Mouse (Mus musculus) heart, postnatal 10 days (tissue): ENCODE data around the gene Nos1ap. TPM values are rescaled to one million over a fixed set of nuclear protein-coding genes. Genes with fewer than 3 reads are reported as not detected.

Experiments used
- DNase-seq, 2 experiments: peaks; one replicate each; pipeline ENCODE4 v3.0.0; 2021
- intact Hi-C: fragments of 180-260 bp; cut with DNase I; formaldehyde crosslinking; loops from one replicate; pipeline ENCODE4 v1.15.1; 2025
- total RNA-seq, 2 experiments: library from RNA; stranded (reverse); gene quantifications; 2 replicates each; pipeline ENCODE4 v1.2.3; 2021

Nos1ap gene
- total RNA-seq, 2 experiments from 2014 or later = 17.7 to 22.5 TPM

DNA sequence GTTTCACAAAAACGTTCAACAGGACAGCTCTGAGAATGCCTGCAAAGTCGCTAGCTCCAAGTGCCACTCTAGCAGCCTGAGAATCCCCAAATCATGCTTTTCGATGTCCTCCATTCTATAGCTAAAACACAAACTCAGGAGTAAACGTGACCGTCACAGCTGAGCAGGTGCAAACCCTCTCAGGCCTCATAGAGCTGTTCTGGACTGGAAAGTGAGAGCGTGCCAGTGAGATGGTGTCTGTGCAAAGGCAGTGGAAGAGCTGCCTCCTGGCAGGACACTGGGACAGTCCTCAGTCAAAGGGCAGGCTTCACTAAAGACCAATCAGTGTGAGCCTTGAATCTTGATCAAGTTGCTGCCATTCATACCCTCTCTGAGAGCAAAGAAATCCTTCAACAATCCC lies 160.0 kb downstream of the Nos1ap start:
- intact Hi-C loops = no loop called here
- no peak for DNase-seq

- intact Hi-C loops = no loop called here
- DNase-seq = no peak
These were observed 161.5 kb downstream of the Nos1ap start for GRCm38 (mm10) chr1:170428141-170428540.

- no peak for DNase-seq
- intact Hi-C loops = no loop called here
These were observed 165.3 kb downstream of the Nos1ap start for GRCm38 (mm10) chr1:170424258-170424889.

DNA sequence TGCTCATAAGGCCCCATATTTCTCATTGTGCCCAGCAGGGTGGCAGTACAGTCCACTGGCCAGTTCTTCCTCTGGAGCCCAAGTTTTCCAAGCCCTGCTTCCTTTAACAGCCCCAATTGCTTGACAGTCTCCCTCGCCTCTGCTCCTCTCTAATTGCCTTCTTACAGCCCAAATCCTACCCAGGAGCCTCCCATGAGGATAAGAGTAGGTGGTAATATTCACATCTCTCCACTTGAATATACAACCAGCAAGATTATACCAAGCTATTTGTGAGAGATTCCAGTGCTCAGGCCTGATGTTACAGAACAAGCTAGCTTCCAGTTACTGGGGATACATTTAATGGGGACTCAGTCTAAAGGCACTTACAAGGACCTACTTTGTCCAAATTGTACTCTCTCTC lies 166.6 kb downstream of the Nos1ap start:
- DNase-seq = no peak
- intact Hi-C loops = no loop called here

DNA sequence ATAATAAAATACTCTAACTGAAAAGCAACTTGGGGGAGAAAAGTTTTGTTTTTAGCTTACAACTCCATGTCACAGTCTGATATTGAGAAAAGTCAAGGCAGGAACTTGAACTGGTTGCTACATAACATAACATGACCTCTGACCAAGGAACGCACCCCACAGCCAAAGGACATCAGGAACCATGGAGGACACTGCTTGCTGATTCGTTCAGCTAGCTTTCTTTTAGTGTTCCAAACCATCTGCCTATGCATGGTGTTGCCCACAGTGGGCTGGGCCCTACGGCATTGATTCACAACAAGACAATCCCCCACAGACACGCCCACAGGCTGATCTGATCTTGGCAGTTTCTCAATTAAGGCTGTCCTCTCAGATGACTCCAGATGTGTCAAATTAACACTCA lies 167.5 kb downstream of the Nos1ap start:
- no peak for DNase-seq

DNA sequence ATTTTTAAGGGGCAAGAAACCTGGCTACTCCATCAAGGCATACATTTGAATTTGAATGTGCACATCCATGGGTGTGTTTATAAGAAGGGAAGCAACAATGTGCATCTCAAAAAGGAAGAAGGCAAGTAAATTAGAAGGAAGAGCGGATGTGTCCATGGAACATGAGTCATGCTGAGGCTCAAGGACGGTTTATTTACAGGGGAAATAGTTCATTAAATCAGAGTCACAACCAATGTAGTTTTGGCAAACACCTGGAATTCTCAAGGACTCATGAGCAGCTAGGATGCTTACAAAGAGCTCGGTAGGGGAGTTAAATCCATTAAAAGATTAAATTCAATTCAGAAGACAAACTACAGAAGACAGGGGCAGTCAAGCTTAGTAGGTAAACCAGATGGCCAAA lies 169.7 kb downstream of the Nos1ap start:
- intact Hi-C loops = no loop called here
- no peak for DNase-seq

More for the DNA sequence above, 167.5 kb downstream of the Nos1ap start:
- intact Hi-C loops = no loop called here

DNA sequence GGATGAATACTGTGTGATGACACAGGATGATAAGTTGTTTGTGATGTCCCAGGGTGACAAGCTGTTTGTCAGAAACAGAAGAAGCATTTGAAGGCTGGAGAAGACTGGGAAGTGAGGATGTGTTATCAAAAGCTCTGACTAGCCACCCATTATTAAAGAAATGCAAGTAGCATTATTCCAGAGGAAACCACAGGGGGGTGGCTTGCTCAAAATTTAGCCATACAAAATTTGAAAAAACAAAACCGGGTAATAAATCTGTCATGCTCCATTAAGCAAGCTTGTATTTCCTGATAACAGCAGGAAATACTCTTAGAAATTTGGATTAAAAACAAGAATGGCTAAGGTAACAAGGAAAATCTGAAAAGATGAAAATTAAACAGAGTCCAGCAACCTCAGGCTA lies 171.5 kb downstream of the Nos1ap start:
- no peak for DNase-seq
- intact Hi-C loops = no loop called here

- intact Hi-C loops = no loop called here
- DNase-seq = no peak
These were observed 172.7 kb downstream of the Nos1ap start for GRCm38 (mm10) chr1:170416967-170417366.

GRCm38 (mm10) chr1:170416206-170416605 lies 173.5 kb downstream of the Nos1ap start:
- no peak for DNase-seq
- intact Hi-C loops = no loop called here

GRCm38 (mm10) chr1:170415395-170415794 lies 174.3 kb downstream of the Nos1ap start:
- intact Hi-C loops = no loop called here
- no peak for DNase-seq

DNA sequence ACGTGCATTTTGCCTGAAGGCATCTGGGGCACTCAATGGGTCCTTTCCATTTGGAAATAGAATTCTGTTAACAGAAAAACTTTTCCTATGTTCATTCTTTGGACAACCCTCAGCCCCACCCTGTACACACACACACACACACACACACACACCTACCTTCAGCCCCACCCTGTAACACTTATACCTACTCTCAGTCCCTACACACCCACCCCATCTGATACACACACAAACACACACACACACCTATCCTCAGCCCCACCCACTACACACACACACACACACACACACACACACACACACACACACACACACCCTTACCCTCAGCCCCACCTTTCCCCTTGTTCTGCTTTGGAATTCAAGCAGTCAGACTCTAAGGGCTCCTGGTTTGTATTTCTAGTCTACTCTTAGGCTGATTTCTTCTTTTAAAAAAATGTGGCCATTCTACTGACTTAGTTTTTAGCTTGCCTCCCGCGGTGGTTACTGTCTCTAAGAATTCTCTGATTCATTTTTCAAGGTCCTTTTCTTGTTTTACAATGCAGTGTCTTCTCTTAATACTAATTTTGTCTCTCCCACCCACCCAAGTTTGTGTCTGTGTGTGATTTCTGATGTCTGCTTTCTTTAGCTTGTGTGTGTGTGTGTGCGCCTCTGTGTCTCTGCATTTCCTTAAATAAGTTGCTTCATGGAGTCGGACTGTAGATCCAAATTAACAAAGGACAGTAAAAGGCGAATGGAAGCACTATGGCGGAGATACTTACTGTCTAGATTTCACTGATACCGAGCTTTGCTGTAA lies 179.1 kb downstream of the Nos1ap start:
- intact Hi-C loops = no loop called here
- no peak for DNase-seq

- no peak for DNase-seq
- intact Hi-C loops = no loop called here
These were observed 180.6 kb downstream of the Nos1ap start for GRCm38 (mm10) chr1:170409091-170409490.

GRCm38 (mm10) chr1:170406921-170407320 lies 182.7 kb downstream of the Nos1ap start:
- intact Hi-C loops = no loop called here
- no peak for DNase-seq

DNA sequence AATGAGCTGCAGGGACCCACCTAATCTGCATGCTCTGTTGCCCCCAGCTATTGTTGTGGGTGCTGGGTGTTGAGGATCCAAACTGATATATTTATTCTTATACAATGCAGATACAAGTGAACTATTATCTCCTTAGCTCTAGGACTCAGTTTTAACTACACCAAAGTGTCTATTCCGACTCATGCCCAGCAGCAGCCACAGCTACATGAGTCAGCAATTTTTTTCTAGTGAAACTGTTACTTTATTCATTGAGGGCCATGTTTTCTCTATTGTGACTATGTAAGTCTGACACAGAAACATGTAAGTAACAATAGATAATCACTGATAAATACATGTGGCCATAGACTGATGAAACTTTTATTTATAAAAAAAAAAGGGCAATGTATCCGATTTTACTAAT lies 184.5 kb downstream of the Nos1ap start:
- DNase-seq = no peak
- intact Hi-C loops = no loop called here

GRCm38 (mm10) chr1:170402682-170403081 lies 187.0 kb downstream of the Nos1ap start:
- intact Hi-C loops = no loop called here
- DNase-seq = no peak

GRCm38 (mm10) chr1:170398866-170399265 lies 190.8 kb downstream of the Nos1ap start:
- intact Hi-C loops = no loop called here
- no peak for DNase-seq

DNA sequence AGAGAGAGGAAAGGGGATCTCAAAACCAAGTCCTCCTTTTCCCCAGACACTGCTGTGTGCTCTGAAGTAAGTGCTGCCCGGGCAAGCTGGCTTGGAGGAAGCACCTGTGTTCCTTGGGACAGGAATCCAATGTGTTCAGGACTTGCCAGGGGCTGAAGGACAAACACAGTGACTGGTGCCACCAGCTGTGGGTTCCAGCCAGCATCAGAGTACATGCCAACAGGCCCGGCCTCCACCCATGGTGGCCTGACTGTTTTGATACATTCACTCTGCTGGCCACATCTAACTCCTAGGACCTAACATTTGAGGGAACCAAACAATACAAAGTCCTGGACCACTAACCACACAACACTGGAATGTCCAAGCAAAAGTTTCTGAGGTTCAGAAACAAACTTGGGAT lies 194.6 kb downstream of the Nos1ap start:
- intact Hi-C loops = no loop called here
- DNase-seq = peak; percentile 58 to 65

DNA sequence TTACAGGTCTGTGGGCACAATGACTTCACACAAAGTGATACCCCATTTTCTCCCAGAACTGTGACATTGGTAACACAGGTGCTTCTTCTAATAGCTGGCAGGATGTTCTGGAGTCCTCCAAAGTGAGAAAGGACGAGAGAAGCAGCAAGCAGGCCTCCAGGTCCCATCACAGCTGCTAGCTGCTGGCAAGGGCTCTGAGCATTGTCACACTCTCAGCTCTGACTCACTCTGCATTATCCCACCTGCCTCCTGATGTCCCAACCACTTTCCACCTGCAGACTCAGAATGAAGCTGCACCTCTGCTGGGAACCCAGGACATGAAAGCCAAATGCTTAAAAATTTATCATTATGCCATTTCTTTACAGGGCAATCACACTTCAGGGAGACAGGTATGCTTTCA lies 195.0 kb downstream of the Nos1ap start:
- no peak for DNase-seq
- intact Hi-C loops = no loop called here

DNA sequence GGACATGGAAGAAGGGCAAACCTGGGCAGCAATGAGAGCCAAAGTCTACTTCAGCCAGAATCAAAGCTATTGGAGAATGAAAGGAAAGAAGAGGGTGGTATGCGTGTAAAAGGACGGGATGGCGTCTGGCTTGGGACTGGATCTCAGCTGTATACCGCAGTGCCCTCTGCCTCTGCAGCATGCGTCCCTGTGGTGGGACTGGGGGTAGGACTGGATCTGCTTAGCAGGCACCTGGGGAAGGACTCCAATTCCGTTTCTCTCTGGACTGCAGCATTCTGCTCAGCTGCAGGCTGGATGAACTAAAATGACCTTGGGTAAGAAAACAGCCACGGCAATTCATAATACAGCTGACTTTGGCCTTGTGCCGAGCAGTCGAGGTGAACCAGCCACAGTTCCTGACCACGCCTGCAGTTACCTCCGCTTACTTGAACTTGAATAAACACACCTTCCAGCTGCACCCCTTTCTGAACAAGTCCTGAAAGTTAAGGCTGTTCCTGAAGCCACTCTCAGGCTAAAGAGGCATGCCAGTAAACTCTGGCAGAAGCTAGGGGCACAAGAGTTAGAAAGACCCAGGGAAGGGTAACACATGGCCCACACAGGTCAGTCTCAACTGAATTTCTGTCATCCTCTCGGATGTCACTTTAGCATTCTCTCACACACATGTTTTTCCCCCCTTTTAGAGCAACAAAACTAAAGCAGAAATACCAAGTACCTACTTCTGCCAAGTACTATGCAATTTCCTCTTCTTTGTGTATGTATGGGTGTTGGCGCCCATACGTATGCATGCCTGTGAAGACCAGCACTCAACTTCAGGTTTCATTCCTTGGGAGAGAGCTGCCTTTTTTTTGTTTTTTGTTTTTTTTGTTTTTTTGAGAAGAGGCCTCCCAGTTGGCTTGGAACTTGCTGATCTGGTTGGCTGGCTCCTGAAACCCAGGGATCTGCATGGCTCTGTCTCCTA lies 196.6 kb downstream of the Nos1ap start:
- intact Hi-C loops = no loop called here

GRCm38 (mm10) chr1:170387180-170387912 lies 202.3 kb downstream of the Nos1ap start:
- peak; percentile 40 to 45 for DNase-seq

More for the DNA sequence above, 196.6 kb downstream of the Nos1ap start:
- peak; percentile 63 to 72 for DNase-seq

GRCm38 (mm10) chr1:170385416-170385815 lies 204.2 kb downstream of the Nos1ap start:
- no peak for DNase-seq
- intact Hi-C loops = no loop called here

More at GRCm38 (mm10) chr1:170387180-170387912, 202.3 kb downstream of the Nos1ap start:
- intact Hi-C loops = no loop called here
